Mouse (Mus musculus) B cell, adult 67 days (primary cell): ENCODE measurements around the gene Rfx1. TPM values are rescaled to one million over a fixed set of nuclear protein-coding genes. Genes with fewer than 3 reads are reported as not detected.

Experiments
- total RNA-seq, 2 experiments: library from RNA; stranded (reverse); gene quantifications; 4 replicates each; pipeline ENCODE4 v1.2.4; 2023

Rfx1 gene
- 10 to 100 TPM; 66.0 to 85.3 TPM for total RNA-seq

GRCm38 (mm10) chr8:84066291-84066930 lies at the start of gene Rfx1:
Rfx1 (plus strand) TSS chr8:84066834.

GRCm38 (mm10) chr8:84021096-84021495 lies 45.5 kb upstream of the Rfx1 start, which contains the start of gene Palm3:
Palm3 (plus strand) TSS chr8:84021471.

GRCm38 (mm10) chr8:84042066-84042947 lies 24.3 kb upstream of the Rfx1 start, which contains the start of gene Il27ra:
Il27ra (minus strand) TSS chr8:84042589.

GRCm38 (mm10) chr8:84044900-84045299 lies 21.7 kb upstream of the Rfx1 start, which contains the start of gene Rln3:
Rln3 (minus strand) TSS chr8:84045000.

GRCm38 (mm10) chr8:84065037-84065436 lies 1.6 kb upstream of the Rfx1 start, which contains the start of gene Gm10643:
Gm10643 (minus strand) TSS chr8:84065137.

GRCm38 (mm10) chr8:84104697-84105609 lies 38.3 kb downstream of the Rfx1 start, which contains the start of gene Dcaf15:
Dcaf15 (minus strand) TSS chr8:84104768.

GRCm38 (mm10) chr8:84125656-84126055 lies 59.0 kb downstream of the Rfx1 start, which contains the start of gene Podnl1:
Podnl1 (plus strand) TSS chr8:84125989.

Other genes starting within 250 kb of the Rfx1 start
- gene Adgrl1, start 166.7 kb upstream of the Rfx1 start, total RNA-seq: 10 to 100 TPM in 1 of 2 experiments, 1 to 10 TPM in 1; 7.9 to 10.3 TPM
- gene Gm10644, start 111.6 kb upstream of the Rfx1 start, total RNA-seq: 1 to 10 TPM; 1.7 to 2.9 TPM
- gene Asf1b, start 111.3 kb upstream of the Rfx1 start, total RNA-seq: 1 to 10 TPM; 7.7 to 8.8 TPM
- 10 to 100 TPM; 45.3 to 45.4 TPM for gene Prkaca, start 93.8 kb upstream of the Rfx1 start, total RNA-seq
- 10 to 100 TPM; 53.9 to 61.1 TPM for gene Samd1, start 69.2 kb upstream of the Rfx1 start, total RNA-seq
- under 1 TPM; 0.53 to 0.58 TPM for gene 1700067K01Rik, start 65.3 kb upstream of the Rfx1 start, total RNA-seq
- not detected for gene 2210011C24Rik, start 54.7 kb upstream of the Rfx1 start, total RNA-seq
- gene Palm3, start 45.4 kb upstream of the Rfx1 start, total RNA-seq: not detected
- gene Il27ra, start 24.2 kb upstream of the Rfx1 start, total RNA-seq: 100 to 1,000 TPM; 107 to 110 TPM
- not detected for gene Rln3, start 21.8 kb upstream of the Rfx1 start, total RNA-seq
- 1 to 10 TPM; 3.3 to 5.1 TPM for gene Gm10643, start 1.7 kb upstream of the Rfx1 start, total RNA-seq
- gene Dcaf15, start 37.9 kb downstream of the Rfx1 start, total RNA-seq: 10 to 100 TPM; 53.6 to 55.6 TPM
- gene Podnl1, start 59.2 kb downstream of the Rfx1 start, total RNA-seq: under 1 TPM; 0.36 to 0.46 TPM
- gene Cc2d1a, start 81.1 kb downstream of the Rfx1 start, total RNA-seq: 10 to 100 TPM; 33.4 to 38.3 TPM
- gene 4930432K21Rik, start 81.2 kb downstream of the Rfx1 start, total RNA-seq: 1 to 10 TPM in 1 of 2 experiments, under 1 TPM in 1; 0.77 to 2.1 TPM
- gene Nanos3, start 118.4 kb downstream of the Rfx1 start, total RNA-seq: not detected
- gene Zswim4, start 170.2 kb downstream of the Rfx1 start, total RNA-seq: 10 to 100 TPM; 22.8 to 24.8 TPM
- 100 to 1,000 TPM; 182 to 191 TPM for gene D8Ertd738e, start 182.9 kb downstream of the Rfx1 start, total RNA-seq
- 10 to 100 TPM; 37.0 to 38.6 TPM for gene Mri1, start 190.5 kb downstream of the Rfx1 start, total RNA-seq
- gene Ccdc130, start 203.5 kb downstream of the Rfx1 start, total RNA-seq: 10 to 100 TPM; 26.5 to 34.3 TPM